Mouse (Mus musculus) lung, adult 2 months (tissue): ENCODE results near the gene Nefh.

Source experiments
- CTCF ChIP-seq: fragments of 200-500 bp; IDR thresholded peaks from 2 replicates; pipeline ENCODE4 v1.5.1; 2011; ENCODE audit warnings: mild to moderate bottlenecking, low read length, control low read depth; ENCODE audit not compliant: insufficient read depth
- POLR2A ChIP-seq: fragments of 200-500 bp; IDR thresholded peaks from 2 replicates; pipeline ENCODE4 v1.6.1; 2011; ENCODE audit warnings: low read depth, mild to moderate bottlenecking, control low read depth, low read length, borderline replicate concordance; ENCODE audit errors: extremely low read depth

- no peak for TF ChIP-seq CTCF
- no peak for TF ChIP-seq POLR2A
These were observed at the start of gene Nefh for GRCm38 (mm10) chr11:4947813-4948174.
